Mouse (Mus musculus) thymus, adult 2 months (tissue): Measurements from ENCODE around the gene Ism2.

Experiments used
- CTCF ChIP-seq: fragments of 200-500 bp; IDR thresholded peaks from 2 replicates; pipeline ENCODE4 v1.5.1; 2012; ENCODE audit warnings: mild to moderate bottlenecking, control low read depth, low read length, moderate library complexity, borderline replicate concordance; ENCODE audit not compliant: control insufficient read depth, poor library complexity, insufficient read depth; ENCODE audit errors: extremely low read depth
- POLR2A ChIP-seq: fragments of 200-500 bp; IDR thresholded peaks from 2 replicates; pipeline ENCODE4 v1.6.1; 2012; ENCODE audit warnings: mild to moderate bottlenecking, low read length, control low read depth, moderate library complexity; ENCODE audit not compliant: control insufficient read depth, poor library complexity, insufficient read depth; ENCODE audit errors: extremely low read depth

DNA sequence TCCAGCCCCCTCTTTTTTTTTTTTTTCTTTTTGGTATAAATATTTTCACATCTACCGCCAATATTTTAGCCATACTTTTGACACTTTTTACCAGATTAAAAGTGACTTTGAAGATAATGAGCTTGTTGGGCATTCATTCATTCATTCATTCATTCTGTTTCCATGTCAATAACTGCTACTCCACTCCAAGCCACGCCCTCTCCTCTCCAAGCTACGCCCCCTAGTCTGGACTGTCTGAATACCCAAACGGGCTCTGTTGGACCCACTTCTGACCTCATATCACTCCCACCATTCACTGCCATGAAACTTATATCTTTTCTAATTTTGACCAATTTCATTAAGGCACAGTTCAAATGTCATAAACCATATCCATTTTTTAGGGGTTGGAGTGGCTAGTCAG, 1.7 kb upstream of the Ism2 start:
- TF ChIP-seq POLR2A = no peak
- no peak for TF ChIP-seq CTCF
